Mouse (Mus musculus): ENCODE measurements around the gene Defb28. TPM values are rescaled to one million over a fixed set of nuclear protein-coding genes. Genes with fewer than 3 reads are reported as not detected.

The Defb28 gene
- not detected in 2 replicates for polyA plus RNA-seq (2016; fragmentation: Nextera tagmentation; extraction: Ambion mirVana)

- DNase-seq (ENCODE audit: low spot score), result no peak
- 70% methylated on average over 4 of the region's 4 CpGs for WGBS
- Histone ChIP-seq H3K9me3 (no peaks in the 10 kb centered on the region), H3K36me3 (no peaks in the 10 kb centered on the region), H3K4me1 (no peaks in the 10 kb centered on the region), H3K27me3 (ENCODE audit: insufficient read depth, poor library complexity, severe bottlenecking) (no peaks in the 10 kb centered on the region), H3K27ac (no peak within 1 kb of the TSS), H3K4me3 (no peak within 1 kb of the TSS)
Measured at GRCm38 (mm10) chr2:152517981-152518380, at the start of gene Defb28. TSS of gene Defb28 (plus strand) at chr2:152518255.

- H3K27ac ChIP-seq, result no peak overlapping the region
- H3K4me3 ChIP-seq, result no peak overlapping the region
- DNase-seq (ENCODE audit: low spot score), result no peak
- H3K9me3 ChIP-seq, result no peaks in the 10 kb centered on the region
- 35% methylated on average over 7 of the region's 7 CpGs for WGBS
- no peaks in the 10 kb centered on the region for H3K4me1 ChIP-seq
- no peaks in the 10 kb centered on the region for H3K27me3 ChIP-seq (ENCODE audit: insufficient read depth, poor library complexity, severe bottlenecking)
- H3K36me3 ChIP-seq, result no peaks in the 10 kb centered on the region
Measured at GRCm38 (mm10) chr2:152470973-152471372, 47.1 kb upstream of the Defb28 start.

GRCm38 (mm10) chr2:152472434-152472833, 45.6 kb upstream of the Defb28 start:
- no peaks in the 10 kb centered on the region for H3K9me3 ChIP-seq
- WGBS, result 26% methylated on average over 3 of the region's 3 CpGs

DNA sequence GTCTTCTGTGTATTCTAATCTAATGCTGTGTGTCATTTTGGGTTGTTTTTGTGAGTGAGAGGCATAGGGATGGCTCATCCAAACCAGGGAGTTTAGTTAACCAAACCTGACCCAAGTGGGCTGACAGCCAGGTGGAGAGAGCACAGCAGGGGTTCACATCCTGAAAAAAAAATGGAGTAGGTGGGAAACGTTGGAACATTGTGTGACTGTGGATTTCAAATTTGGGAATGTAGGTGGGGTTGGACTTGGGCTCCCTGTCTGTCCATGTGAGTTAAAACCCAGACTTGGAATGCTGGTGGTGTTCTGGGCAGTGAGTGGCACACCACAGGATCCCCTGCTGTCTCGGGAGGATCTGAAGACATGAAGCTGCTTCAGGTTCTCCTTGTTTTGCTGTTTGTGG, 41.3 kb upstream of the Defb28 start, which contains the start of gene Defb20:
Gene Defb20 (plus strand): TSS at position 301 of the 400 bp plus-strand sequence.
- WGBS, result 55% methylated on average over 2 of the region's 2 CpGs
- H3K4me3 ChIP-seq, result no peak within 1 kb of the TSS
- H3K36me3 ChIP-seq, result no peaks in the 10 kb centered on the region

More at GRCm38 (mm10) chr2:152472434-152472833, 45.6 kb upstream of the Defb28 start:
- DNase-seq (ENCODE audit: low spot score), result no peak
- Histone ChIP-seq H3K27me3 (ENCODE audit: insufficient read depth, poor library complexity, severe bottlenecking) (no peaks in the 10 kb centered on the region), H3K4me3 (no peak overlapping the region), H3K36me3 (no peaks in the 10 kb centered on the region), H3K27ac (no peak overlapping the region), H3K4me1 (no peaks in the 10 kb centered on the region)

DNA sequence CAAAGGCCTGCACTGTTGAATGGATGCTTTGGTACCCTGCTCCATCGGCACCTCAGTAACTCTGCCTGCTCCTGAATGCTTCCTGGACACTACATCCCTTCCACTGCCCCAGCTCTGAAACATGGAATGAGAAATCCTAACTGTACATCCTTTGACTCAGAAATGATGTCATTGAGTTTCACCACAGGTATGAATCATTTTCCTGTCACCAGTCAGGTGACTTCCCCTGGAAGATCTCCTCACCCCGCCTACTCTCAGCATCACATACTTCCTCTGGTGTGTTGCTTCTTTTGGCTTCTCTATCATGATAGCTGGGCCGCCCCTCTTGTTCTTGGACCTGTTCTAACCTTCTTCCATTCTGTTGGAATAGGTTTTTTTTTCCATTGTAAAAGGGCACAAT, 37.2 kb upstream of the Defb28 start:
- no peaks in the 10 kb centered on the region for H3K4me1 ChIP-seq
- no peaks in the 10 kb centered on the region for H3K9me3 ChIP-seq
- no peak overlapping the region for H3K4me3 ChIP-seq
- H3K27me3 ChIP-seq (ENCODE audit: insufficient read depth, poor library complexity, severe bottlenecking), result no peaks in the 10 kb centered on the region
- no peak for DNase-seq (ENCODE audit: low spot score)
- H3K27ac ChIP-seq, result no peak overlapping the region
- WGBS, result 72% methylated on average over 3 of the region's 3 CpGs
- no peaks in the 10 kb centered on the region for H3K36me3 ChIP-seq

More for the DNA sequence above, 41.3 kb upstream of the Defb28 start, which contains the start of gene Defb20:
- Histone ChIP-seq H3K9me3 (no peaks in the 10 kb centered on the region), H3K27ac (no peak within 1 kb of the TSS), H3K4me1 (no peaks in the 10 kb centered on the region), H3K27me3 (ENCODE audit: insufficient read depth, poor library complexity, severe bottlenecking) (no peaks in the 10 kb centered on the region)
- no peak for DNase-seq (ENCODE audit: low spot score)

GRCm38 (mm10) chr2:152481726-152482125, 36.3 kb upstream of the Defb28 start:
- WGBS, result 88% methylated on average over 7 of the region's 7 CpGs
- Histone ChIP-seq H3K9me3 (no peaks in the 10 kb centered on the region), H3K4me3 (no peak overlapping the region), H3K4me1 (no peaks in the 10 kb centered on the region), H3K36me3 (no peaks in the 10 kb centered on the region), H3K27ac (no peak overlapping the region), H3K27me3 (ENCODE audit: insufficient read depth, poor library complexity, severe bottlenecking) (no peaks in the 10 kb centered on the region)
- DNase-seq (ENCODE audit: low spot score), result no peak

- no peaks in the 10 kb centered on the region for H3K36me3 ChIP-seq
- H3K9me3 ChIP-seq, result no peaks in the 10 kb centered on the region
- no peak for DNase-seq (ENCODE audit: low spot score)
- no peaks in the 10 kb centered on the region for H3K27me3 ChIP-seq (ENCODE audit: insufficient read depth, poor library complexity, severe bottlenecking)
- no peak overlapping the region for H3K4me3 ChIP-seq
- no peak overlapping the region for H3K27ac ChIP-seq
- WGBS, result 73% methylated on average over 2 of the region's 2 CpGs
- no peaks in the 10 kb centered on the region for H3K4me1 ChIP-seq
Measured at GRCm38 (mm10) chr2:152487024-152487423, 31.0 kb upstream of the Defb28 start.

DNA sequence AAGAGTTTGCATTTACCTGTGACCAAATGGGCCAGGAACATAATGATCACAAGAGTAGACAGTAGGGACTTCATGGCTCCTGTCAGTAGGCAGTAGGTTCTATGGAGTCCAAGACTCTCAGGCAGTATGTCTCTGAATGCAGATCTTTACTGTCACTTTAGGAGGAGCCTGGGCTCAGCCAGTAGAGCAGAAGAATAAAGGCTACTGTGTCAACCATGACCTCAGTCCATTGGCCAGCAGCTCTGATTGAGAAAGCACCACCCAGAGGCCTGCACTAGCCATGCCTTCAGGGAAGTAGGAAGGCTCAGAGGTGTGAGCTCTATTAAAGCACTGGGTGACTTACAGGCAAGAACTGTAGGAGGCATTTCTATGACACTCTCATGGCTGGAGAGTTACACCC, 28.0 kb upstream of the Defb28 start, which contains the start of gene Defb22:
Gene Defb22 (minus strand): TSS at position 101 of the 400 bp plus-strand sequence.
- Histone ChIP-seq H3K36me3 (no peaks in the 10 kb centered on the region), H3K4me1 (no peaks in the 10 kb centered on the region), H3K27me3 (ENCODE audit: insufficient read depth, poor library complexity, severe bottlenecking) (no peaks in the 10 kb centered on the region), H3K27ac (no peak within 1 kb of the TSS), H3K4me3 (no peak within 1 kb of the TSS), H3K9me3 (no peaks in the 10 kb centered on the region)
- no peak for DNase-seq (ENCODE audit: low spot score)

DNA sequence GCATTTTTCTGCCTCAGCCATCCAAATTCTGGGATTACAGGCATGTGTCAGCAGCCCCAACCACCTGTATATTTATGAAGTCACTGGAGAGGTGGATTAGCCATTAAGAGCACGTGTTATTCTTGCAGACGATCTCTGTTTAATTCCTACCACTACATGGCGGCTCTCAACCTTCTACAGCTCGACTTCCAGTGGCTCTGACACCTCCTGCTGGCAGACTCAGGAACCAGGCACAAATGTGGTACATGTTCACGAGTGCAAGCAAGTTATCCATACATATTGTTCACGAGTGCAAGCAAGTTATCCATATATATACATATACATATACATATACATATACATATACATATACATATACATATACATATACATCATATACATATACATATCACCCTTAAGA, 24.9 kb upstream of the Defb28 start:
- H3K36me3 ChIP-seq, result no peaks in the 10 kb centered on the region
- no peak overlapping the region for H3K4me3 ChIP-seq
- no peaks in the 10 kb centered on the region for H3K4me1 ChIP-seq
- WGBS, result 74% methylated on average over 6 of the region's 6 CpGs
- DNase-seq (ENCODE audit: low spot score), result no peak
- no peak overlapping the region for H3K27ac ChIP-seq
- no peaks in the 10 kb centered on the region for H3K27me3 ChIP-seq (ENCODE audit: insufficient read depth, poor library complexity, severe bottlenecking)
- H3K9me3 ChIP-seq, result no peaks in the 10 kb centered on the region

DNA sequence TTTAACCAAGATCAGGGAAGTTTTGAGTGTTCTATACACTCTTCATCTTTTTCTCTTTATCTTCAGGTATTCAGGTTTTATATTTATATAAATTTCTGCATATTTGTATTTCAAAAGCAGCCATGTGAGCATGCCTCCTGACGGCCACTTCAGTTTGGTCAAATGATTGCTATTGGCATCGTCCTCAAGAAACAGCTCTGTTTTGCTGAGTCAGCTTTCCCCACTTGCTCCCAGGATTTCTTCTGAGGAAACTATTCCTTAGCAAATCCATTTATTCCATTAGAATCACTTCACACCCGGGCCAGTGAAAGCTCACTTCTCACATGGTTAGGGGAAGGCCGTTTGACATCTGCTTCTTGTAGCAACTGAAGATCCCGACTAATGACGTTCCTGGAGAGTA, 20.0 kb upstream of the Defb28 start:
- H3K27ac ChIP-seq, result no peak overlapping the region
- no peaks in the 10 kb centered on the region for H3K27me3 ChIP-seq (ENCODE audit: insufficient read depth, poor library complexity, severe bottlenecking)
- no peaks in the 10 kb centered on the region for H3K4me1 ChIP-seq
- H3K36me3 ChIP-seq, result no peaks in the 10 kb centered on the region
- no peak for DNase-seq (ENCODE audit: low spot score)
- H3K9me3 ChIP-seq, result no peaks in the 10 kb centered on the region
- H3K4me3 ChIP-seq, result no peak overlapping the region
- WGBS, result 68% methylated on average over 6 of the region's 6 CpGs

GRCm38 (mm10) chr2:152500204-152500862, 17.7 kb upstream of the Defb28 start:
- Histone ChIP-seq H3K4me3 (no peak overlapping the region), H3K27ac (no peak overlapping the region), H3K4me1 (no peaks in the 10 kb centered on the region), H3K36me3 (no peaks in the 10 kb centered on the region), H3K9me3 (no peaks in the 10 kb centered on the region), H3K27me3 (ENCODE audit: insufficient read depth, poor library complexity, severe bottlenecking) (no peaks in the 10 kb centered on the region)
- DNase-seq (ENCODE audit: low spot score), result no peak
- WGBS, result 59% methylated on average over 7 of the region's 7 CpGs

GRCm38 (mm10) chr2:152500863-152501229, 17.2 kb upstream of the Defb28 start:
- Histone ChIP-seq H3K4me1 (no peaks in the 10 kb centered on the region), H3K36me3 (no peaks in the 10 kb centered on the region), H3K27ac (no peak overlapping the region), H3K9me3 (no peaks in the 10 kb centered on the region), H3K4me3 (no peak overlapping the region), H3K27me3 (ENCODE audit: insufficient read depth, poor library complexity, severe bottlenecking) (no peaks in the 10 kb centered on the region)
- WGBS, result 76% methylated on average over 6 of the region's 6 CpGs
- no peak for DNase-seq (ENCODE audit: low spot score)

DNA sequence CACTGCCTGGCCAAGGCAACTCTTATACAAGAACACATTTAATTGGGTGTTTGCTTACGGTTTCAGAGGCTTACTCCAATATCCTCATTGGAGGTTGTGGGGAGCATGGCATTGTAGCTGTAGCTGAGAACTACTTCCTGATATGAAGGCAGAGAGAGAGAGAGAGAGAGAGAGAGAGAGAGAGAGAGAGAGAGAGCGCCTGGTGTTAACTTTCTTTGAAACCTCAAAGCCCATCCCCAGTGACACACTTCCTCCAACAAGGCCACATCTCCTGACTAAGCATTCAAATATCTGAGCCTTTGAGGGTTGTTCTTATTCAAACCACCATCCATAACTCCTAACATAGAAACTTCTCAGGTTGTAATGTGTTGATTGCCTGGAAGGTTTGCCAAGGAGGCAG, 14.1 kb upstream of the Defb28 start:
- H3K36me3 ChIP-seq, result no peaks in the 10 kb centered on the region
- H3K9me3 ChIP-seq, result no peaks in the 10 kb centered on the region
- DNase-seq (ENCODE audit: low spot score), result no peak
- H3K27ac ChIP-seq, result no peak overlapping the region
- H3K4me1 ChIP-seq, result no peaks in the 10 kb centered on the region
- H3K4me3 ChIP-seq, result no peak overlapping the region
- 74% methylated on average over 2 of the region's 2 CpGs for WGBS
- H3K27me3 ChIP-seq (ENCODE audit: insufficient read depth, poor library complexity, severe bottlenecking), result no peaks in the 10 kb centered on the region

- DNase-seq (ENCODE audit: low spot score), result no peak
- no peak within 1 kb of the TSS for H3K27ac ChIP-seq
- no peak within 1 kb of the TSS for H3K4me3 ChIP-seq
- 77% methylated on average over 1 of the region's 1 CpGs for WGBS
- no peaks in the 10 kb centered on the region for H3K4me1 ChIP-seq
- no peaks in the 10 kb centered on the region for H3K9me3 ChIP-seq
- no peaks in the 10 kb centered on the region for H3K36me3 ChIP-seq
- no peaks in the 10 kb centered on the region for H3K27me3 ChIP-seq (ENCODE audit: insufficient read depth, poor library complexity, severe bottlenecking)
Measured at GRCm38 (mm10) chr2:152511592-152511991, 6.5 kb upstream of the Defb28 start, which contains the start of gene Defb26. TSS of gene Defb26 (minus strand) at chr2:152511692.

Data from heart, embryonic 10.5 days (tissue).